Mouse (Mus musculus): ENCODE results near the gene Tnk2.

Tnk2 gene

GRCm38 (mm10) chr16:32680806-32681205, 37.1 kb downstream of the Tnk2 start:
- no peak for DNase-seq

DNA sequence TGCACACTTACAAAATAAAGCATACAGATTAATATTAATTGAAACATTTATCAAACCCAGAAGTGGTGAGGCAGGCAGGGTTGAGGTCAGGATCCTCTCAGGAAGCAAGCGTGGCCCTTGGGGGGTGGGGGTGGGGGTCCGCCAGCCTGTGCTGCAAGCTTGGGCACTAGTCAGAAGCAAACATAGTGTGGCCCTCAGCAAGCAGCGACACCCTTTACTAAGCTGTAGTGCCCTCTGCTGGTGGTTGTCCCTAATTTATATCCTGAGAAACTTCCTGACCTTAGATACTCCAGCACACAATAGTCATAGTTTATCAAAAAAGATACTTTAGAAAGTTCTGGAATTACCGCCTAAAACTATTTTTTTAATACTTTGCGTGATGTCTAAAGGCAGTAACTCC, 38.5 kb downstream of the Tnk2 start:
- DNase-seq = peak; percentile 89

GRCm38 (mm10) chr16:32682841-32683240, 39.2 kb downstream of the Tnk2 start:
- no peak for DNase-seq

DNA sequence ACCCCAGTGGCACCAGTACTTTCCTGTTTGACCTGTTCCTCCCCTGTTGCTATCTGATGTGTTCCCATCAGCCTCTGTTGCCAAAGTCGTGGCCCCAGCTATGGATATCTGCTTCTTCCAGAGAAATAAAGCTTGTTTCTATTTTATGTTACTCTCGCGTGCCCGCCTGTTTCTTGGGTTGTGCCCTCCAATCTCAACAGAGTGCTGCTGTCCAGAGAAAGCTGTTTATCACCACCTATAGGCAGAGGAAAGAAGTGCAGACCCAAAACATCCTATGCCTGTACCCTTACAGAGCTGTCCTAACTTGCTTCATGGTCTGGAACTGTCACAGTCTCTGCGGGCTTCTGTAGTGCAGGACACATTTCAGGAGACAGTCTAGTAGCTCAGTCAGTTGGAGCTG, 39.7 kb downstream of the Tnk2 start:
- DNase-seq = peak; percentile 84

DNA sequence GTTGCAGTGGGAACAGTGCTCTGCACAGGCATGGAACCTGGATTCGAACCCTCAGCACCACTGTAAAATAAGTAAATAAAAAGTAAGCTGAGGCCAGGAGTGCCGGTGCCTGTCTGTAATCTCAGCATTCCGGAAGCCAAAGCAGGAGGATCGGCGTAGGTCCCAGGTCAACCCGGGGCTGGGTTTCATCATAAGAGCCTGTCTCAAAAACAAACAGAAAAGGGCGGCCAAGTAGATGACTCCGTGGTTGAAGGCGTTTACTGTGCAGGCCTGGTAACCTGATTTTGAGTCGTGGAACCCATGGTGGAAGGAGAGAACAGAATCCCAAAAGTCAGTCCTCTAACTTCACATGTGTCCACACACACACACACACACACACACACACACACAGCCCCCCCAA, 41.7 kb downstream of the Tnk2 start:
- no peak for DNase-seq

DNA sequence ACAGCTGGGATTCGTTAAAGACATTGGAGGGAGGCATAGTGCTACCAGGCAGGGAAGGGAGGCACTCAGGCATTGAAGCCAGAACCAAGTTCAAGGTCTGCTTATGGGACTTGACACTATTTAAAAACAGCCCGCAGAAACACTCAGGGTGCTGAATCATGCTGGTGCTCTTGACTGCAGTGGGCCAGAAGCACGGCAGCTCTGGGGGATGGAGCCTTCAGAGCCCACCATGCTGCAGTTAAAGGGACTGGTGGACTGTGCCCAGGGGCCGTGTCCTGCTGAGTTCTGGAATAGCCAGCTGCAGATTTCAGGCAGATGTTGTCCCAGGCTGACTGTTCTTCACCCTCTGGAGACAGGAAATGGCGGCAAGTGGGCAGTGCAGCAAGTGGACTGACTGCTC, 42.3 kb downstream of the Tnk2 start:
- DNase-seq = no peak

- no peak for DNase-seq
Observed at GRCm38 (mm10) chr16:32687221-32687620, 43.5 kb downstream of the Tnk2 start.

- no peak for DNase-seq
Observed at GRCm38 (mm10) chr16:32688770-32689169, 45.1 kb downstream of the Tnk2 start.

GRCm38 (mm10) chr16:32689501-32689900, 45.8 kb downstream of the Tnk2 start:
- peak; percentile 82 for DNase-seq

DNA sequence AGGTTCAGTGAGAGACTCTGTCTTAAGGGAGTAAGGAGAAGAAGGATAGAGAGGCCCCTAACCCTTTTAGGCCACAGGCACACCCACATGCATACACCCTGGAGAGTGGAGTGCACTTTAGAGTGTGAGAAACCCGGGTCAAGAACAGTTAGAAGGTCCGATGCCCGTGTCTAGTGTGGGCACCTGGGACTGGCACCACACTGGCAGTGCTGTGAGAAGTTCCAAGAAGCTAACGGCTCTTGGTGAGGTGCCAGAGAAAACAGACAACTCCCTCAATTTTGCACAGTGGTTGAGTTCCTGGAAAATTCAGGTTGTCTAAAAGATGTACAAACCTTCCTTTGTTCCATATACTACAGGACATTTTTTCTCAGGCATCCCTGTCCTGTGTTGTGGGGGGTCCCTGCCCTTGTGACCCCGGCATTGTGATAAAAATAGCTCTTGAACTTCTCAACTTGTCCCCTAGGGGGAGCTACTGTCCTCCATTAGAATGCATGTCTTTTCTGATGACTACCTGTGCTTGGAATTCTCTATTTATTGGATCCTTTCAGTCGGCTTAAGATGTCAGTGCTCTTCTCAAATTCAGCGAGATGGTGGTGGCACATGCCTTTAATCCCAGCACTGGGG, 53.3 kb downstream of the Tnk2 start:
- peak; percentile 68 for DNase-seq

DNA sequence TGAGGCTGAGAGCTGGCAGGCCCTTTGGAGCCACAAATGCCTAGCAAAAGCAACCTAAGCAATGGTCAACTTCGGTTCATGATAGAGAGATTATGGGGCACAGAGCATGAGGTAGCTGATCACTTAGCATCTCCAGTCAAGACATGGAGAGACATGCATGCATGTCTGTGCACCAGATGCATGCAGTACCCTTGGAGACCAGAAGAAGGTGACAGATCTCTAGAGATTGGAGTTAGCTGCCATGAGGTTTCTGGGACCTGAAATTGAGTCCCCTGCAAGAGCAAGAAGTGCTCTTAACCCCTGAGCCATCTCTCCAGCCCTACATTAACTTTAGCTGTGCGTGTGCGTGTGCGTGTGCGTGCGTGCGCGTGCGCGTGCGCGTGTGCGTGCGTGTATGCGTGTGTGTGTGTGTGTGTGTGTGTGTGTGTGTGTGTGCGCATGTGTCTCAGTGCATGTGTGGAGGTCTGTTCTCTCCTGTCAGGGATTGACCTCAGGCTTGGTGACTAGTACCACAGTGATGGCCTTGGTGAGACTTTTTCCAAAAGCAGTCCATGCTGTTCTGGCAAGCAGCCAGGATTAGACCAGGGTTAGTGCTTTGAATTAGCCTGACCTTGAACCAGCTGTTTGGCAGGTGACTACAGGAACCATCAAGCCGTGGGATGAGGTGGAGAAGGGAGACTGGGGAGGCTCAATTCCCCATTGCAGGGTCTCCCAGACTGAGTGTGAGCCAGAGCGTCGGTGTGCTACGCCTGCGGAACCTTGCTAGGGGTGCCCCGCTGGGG, 54.2 kb downstream of the Tnk2 start:
- DNase-seq = peak; percentile 45

DNA sequence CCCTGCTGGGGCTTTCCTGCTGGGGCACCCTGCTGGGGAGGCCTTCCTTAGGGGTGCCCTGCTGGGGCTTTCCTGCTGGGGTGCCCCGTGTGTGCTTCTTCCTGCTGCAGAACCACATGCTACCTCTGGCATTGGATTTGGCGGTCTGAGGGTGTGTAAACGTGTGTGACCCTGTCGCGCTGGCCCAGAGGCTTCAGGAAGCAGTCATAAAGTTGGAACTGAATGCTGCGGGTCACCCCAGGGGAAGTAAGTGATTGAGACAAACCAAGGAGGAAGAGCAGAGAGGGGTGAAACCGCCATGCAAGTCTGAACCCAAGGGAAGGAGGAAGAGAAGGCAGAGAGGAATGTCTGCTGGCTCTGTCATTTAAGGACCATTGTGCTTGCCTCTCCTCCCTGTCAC, 54.9 kb downstream of the Tnk2 start:
- no peak for DNase-seq

DNA sequence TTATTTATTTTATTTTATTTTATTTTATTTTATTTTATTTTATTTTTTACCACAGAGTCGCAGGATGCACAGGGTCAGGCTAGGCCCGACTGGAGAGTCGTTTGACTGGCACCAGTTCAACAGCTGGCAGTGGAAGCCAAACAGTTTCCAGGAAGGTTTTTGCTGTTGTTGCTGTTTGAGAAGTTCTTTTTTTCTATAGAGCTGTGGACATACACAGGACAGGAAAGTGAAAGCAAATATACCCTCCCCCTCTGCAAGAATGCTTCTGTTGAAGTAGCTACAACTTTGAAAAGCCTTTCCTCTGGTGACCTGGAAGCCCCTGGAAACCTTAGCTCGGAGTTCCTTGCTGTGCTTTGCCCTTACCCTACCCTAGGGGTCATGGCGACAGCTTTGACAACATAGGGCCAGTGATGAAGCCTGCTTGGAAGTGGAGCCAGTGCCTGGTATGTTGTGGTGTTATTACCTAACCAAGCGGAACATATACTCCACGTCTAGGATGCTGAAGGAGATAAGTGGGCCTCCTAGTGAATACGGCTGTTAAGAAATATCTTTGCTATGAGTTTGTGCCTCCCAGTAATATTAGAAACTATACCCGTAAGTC, 59.7 kb downstream of the Tnk2 start:
- peak; percentile 58 for DNase-seq

DNA sequence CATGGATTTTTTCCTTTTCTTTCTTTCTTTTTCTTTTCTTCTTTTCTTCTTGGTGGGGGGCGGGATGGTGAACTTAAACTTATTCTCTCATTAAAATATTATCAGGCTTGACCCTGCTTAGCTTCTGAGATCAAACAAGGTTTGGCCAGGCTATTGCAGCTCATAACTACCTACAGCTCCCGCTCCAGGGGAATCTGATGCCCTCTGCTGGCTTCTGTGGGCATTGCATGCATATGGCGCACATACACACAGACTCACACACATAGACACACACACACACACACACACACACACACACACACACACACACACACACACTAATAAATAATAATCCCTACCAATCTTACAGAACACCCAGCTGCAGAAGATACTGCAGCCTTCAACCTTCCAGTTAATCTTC, 61.9 kb downstream of the Tnk2 start:
- DNase-seq = no peak

DNA sequence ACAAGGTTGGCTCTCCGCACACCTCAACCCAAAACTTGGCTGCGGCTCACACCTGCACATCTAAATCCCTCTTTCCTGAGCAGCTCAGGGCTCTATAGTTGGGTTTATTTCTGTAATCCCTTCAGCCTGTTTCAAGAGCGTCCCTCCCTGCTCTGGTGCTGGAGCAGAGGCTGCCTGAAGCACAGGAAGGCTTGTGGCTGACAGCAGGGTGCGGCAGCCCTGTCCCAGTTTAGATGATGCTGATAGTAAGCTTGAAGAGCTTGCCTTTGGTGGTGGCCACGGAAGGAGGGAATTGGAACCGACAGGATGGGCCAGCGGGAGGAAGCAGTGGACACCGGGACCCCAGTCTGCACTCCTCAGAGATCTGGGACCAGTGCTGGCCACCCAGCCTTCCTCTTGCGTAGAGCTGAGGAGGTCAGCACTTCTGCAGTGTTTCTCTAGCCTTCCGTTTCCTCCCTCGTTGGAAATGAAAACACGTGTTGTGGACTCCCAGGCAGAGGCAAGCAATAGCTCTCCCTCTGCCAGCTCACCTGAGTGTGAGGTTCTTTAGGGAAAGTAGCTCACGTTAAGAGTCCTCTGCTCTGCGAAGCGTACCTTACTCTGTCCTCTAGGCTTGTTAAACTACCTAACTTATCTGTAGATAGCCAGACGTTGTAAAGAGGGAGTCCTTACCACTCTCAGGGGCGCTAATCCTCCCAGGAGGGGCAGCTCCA, 63.6 kb downstream of the Tnk2 start:
- DNase-seq = no peak

DNA sequence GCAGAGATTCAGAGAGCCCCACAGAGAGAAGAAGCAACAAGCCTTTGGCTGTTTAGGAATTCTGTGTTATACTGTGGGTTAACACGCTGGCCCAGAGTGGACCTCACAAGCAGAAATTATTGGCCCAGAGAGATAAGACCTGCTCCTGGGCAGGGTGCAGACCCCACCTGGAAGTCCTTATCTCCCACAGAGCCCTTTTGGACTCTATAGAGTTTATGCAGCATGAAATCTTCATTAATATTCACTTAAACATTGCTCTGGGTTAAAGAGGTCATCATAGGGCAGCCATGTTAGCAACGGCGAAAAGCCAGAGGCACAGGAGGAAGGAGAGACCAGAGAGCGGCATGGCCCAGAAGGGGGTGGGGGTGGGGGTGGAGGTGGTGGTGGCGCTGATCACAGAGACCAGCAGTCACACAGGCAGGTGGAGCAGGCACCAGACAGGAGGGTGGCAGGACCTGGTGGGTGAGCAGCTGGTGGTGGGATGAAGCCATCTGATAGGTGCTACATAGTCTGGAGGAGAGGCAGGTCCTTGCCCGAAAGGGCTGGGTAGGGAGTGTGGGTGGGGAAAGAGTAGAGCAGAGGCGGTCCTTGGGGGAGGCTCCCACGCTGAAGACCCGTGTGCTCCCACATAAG, 64.3 kb downstream of the Tnk2 start:
- no peak for DNase-seq

GRCm38 (mm10) chr16:32708457-32709033, 64.9 kb downstream of the Tnk2 start:
- DNase-seq = no peak

DNA sequence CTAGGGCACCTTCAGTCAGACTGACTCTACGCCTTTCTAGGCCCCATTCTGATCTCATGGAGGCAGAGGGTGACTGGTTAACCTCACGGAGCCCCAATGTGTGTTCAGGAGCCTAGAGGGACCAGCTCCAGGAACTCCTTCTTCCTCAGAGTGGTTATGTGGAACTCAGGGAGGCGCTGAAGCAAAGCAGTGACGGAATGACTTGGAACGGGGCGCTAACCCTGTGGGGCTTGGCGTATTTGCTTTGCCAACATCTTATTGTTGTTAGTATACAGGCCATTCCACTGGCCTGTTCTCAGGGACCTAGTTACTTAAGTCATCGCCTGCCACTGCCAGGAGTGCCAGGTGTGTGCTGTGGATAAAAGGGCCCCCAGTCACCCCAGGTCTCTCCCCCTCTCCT, 65.4 kb downstream of the Tnk2 start:
- no peak for DNase-seq

- DNase-seq = peak; percentile 38
Observed at GRCm38 (mm10) chr16:32710426-32711070, 66.9 kb downstream of the Tnk2 start.

DNA sequence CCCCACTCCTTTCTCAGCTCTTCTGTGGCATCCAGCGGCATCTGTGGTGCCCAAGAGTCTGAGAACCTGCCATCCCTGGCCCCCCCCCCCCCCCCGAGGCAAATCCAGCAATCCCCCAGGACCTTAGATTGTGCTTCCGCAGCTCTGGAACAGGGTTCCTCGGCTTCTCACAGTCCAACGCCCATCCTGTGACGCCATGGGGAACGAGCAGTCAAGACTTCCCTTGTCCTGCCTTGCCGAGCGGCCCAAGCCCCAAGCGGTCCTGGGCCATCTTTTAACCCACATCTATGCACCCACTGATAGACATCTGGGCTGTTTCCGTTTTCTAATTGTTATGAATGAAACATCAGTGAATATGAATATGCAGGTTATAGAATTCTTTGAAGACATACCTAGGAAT, 68.5 kb downstream of the Tnk2 start:
- DNase-seq = no peak

DNA sequence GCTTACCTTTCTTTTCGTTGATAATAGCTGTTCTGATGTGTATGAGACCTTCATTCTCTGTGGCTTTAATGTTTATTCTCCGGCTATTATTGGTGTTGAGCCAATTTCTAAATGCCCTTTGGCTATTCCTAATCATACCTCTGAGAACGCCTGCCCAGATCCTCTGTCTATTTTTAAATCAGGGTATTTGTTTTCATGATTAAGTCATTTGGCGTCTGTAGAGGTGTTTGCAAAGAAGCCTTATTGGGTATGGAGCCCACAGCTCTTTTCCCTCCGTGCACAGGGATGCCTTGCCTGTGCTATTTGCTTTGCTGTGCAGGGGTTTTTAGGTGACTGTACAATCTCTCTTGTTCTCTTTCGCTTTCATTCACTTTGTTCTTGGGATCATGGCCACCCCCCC, 69.9 kb downstream of the Tnk2 start:
- no peak for DNase-seq

- peak; percentile 41 for DNase-seq
Observed at GRCm38 (mm10) chr16:32715364-32715763, 71.7 kb downstream of the Tnk2 start.
